Mouse (Mus musculus): Measurements from ENCODE around the gene Mospd3.

GRCm38 (mm10) chr5:137613076-137613475, 12.2 kb upstream of the Mospd3 start:
- TF ChIP-seq CTCF (IDR thresholded peaks at IDR 0.05) (no peak), EP300 (IDR thresholded peaks at IDR 0.05) (no peak)
